Mouse (Mus musculus) CH12.LX (cell line): ENCODE measurements at regions not wholly inside any gene's neighbourhood (a gene's known extent, or its start where the extent isn't known, plus 50 kb on each side); places are given as distances from the start of the nearest gene placed in this dataset.

Source experiments
- DNase-seq: peaks from one replicate; pipeline ENCODE4 v3.0.0-alpha.2; 2013; ENCODE audit errors: extremely low read depth
- H3K27ac ChIP-seq: 2 replicates; pipeline ENCODE4 v1.5.1; 2012; ENCODE audit warnings: low read depth, mild to moderate bottlenecking, control low read depth, moderate library complexity; ENCODE audit not compliant: insufficient read depth
- H3K27me3 ChIP-seq: replicated peaks from 2 replicates; pipeline ENCODE3; 2012; ENCODE audit warnings: inconsistent platforms
- H3K36me3 ChIP-seq, 2 experiments: replicated peaks in 1 of 2; 2 replicates each; pipeline versions ENCODE3 to v1.6.1; 2012; ENCODE audit warnings: inconsistent platforms in 1 of 2, low read length in 1 of 2, mild to moderate bottlenecking in 1 of 2, mixed read lengths in 1 of 2, moderate library complexity in 1 of 2; ENCODE audit not compliant: control insufficient read depth in 1 of 2, insufficient read depth in 1 of 2
- H3K4me1 ChIP-seq, 2 experiments: 2 replicates each; pipeline ENCODE4 v1.6.1; 2012; ENCODE audit warnings: inconsistent platforms in 1 of 2, moderate library complexity in 1 of 2; ENCODE audit not compliant: insufficient read depth in 2 of 2, control insufficient read depth in 1 of 2
- H3K4me2 ChIP-seq: 2 replicates; pipeline ENCODE4 v1.6.1; 2012; ENCODE audit warnings: low read depth, mild to moderate bottlenecking, control low read depth; ENCODE audit not compliant: poor library complexity, insufficient read depth, severe bottlenecking
- H3K4me3 ChIP-seq, 3 experiments: fragments of 150-350 bp in 1 of 3; sonication (generic) in 1 of 3; replicated peaks in 1 of 3; 2 replicates each; pipeline versions ENCODE3 to v1.5.1; 2011 to 2012; ENCODE audit warnings: low read depth in 2 of 3, low read length in 2 of 3, mild to moderate bottlenecking in 2 of 3, moderate library complexity in 2 of 3, control low read depth in 1 of 3, improper control_type of control experiment in 1 of 3, inconsistent platforms in 1 of 3, mixed read lengths in 1 of 3; ENCODE audit not compliant: poor library complexity in 1 of 3
- H3K79me2 ChIP-seq: replicated peaks from 2 replicates; pipeline ENCODE4 v1.6.1; 2012; ENCODE audit warnings: mild to moderate bottlenecking, moderate library complexity; ENCODE audit not compliant: control insufficient read depth, poor library complexity, insufficient read depth, severe bottlenecking; ENCODE audit errors: extremely low read depth
- H3K9ac ChIP-seq: 2 replicates; pipeline ENCODE4 v1.6.1; 2012; ENCODE audit warnings: low read depth, mild to moderate bottlenecking, control low read depth, moderate library complexity; ENCODE audit not compliant: insufficient read depth
- H3K9me3 ChIP-seq: replicated peaks from 2 replicates; pipeline ENCODE3; 2012; ENCODE audit warnings: low read length, inconsistent platforms, mixed read lengths
- CTCF ChIP-seq, 2 experiments: IDR thresholded peaks in 1 of 2; conservative IDR thresholded peaks in 1 of 2; 2 replicates each; pipeline ENCODE4 v1.5.1; 2011 to 2012; ENCODE audit warnings: low read depth in 2 of 2, low read length in 2 of 2, improper control_type of control experiment in 1 of 2, inconsistent platforms in 1 of 2, mild to moderate bottlenecking in 1 of 2, moderate library complexity in 1 of 2
- ELF1 ChIP-seq: IDR thresholded peaks from 2 replicates; pipeline ENCODE4 v1.6.1; 2014; ENCODE audit warnings: low read depth, mild to moderate bottlenecking, inconsistent platforms, low read length, improper control_type of control experiment
- ETS1 ChIP-seq: conservative IDR thresholded peaks from 2 replicates; pipeline ENCODE4 v1.6.1; 2012; ENCODE audit warnings: low read depth, mild to moderate bottlenecking, inconsistent platforms, low read length, improper control_type of control experiment, moderate library complexity
- IRF4 ChIP-seq: IDR thresholded peaks from 2 replicates; pipeline ENCODE4 v1.6.1; 2014; ENCODE audit warnings: low read depth, mild to moderate bottlenecking, inconsistent platforms, low read length, improper control_type of control experiment
- JUN ChIP-seq: IDR thresholded peaks from 2 replicates; pipeline ENCODE4 v1.6.1; 2011; ENCODE audit warnings: low read depth, mild to moderate bottlenecking, low read length, improper control_type of control experiment, moderate library complexity; ENCODE audit not compliant: insufficient read depth
- JUND ChIP-seq: conservative IDR thresholded peaks from 2 replicates; pipeline ENCODE4 v1.6.1; 2011; ENCODE audit warnings: low read depth, low read length, improper control_type of control experiment
- MAZ ChIP-seq: IDR thresholded peaks from 2 replicates; pipeline ENCODE4 v1.6.1; 2012; ENCODE audit warnings: low read depth, mild to moderate bottlenecking, inconsistent platforms, low read length, improper control_type of control experiment, moderate library complexity
- MXI1 ChIP-seq: IDR thresholded peaks from 2 replicates; pipeline ENCODE4 v1.6.1; 2011; ENCODE audit warnings: mild to moderate bottlenecking, low read depth, low read length, improper control_type of control experiment
- MYC ChIP-seq: IDR thresholded peaks from 2 replicates; pipeline ENCODE4 v1.6.1; 2011; ENCODE audit warnings: low read depth, mild to moderate bottlenecking, improper control_type of control experiment, low read length
- NRF1 ChIP-seq: IDR thresholded peaks from 2 replicates; pipeline ENCODE4 v1.6.1; 2014; ENCODE audit warnings: low read depth, mild to moderate bottlenecking, inconsistent platforms, low read length, improper control_type of control experiment, moderate library complexity
- PAX5 ChIP-seq: IDR thresholded peaks from 2 replicates; pipeline ENCODE4 v1.6.1; 2012; ENCODE audit warnings: low read length, inconsistent platforms, mixed read lengths
- POLR2A ChIP-seq: IDR thresholded peaks from 2 replicates; pipeline ENCODE4 v1.6.1; 2011; ENCODE audit warnings: low read depth, mild to moderate bottlenecking, improper control_type of control experiment, low read length
- RCOR1 ChIP-seq: conservative IDR thresholded peaks from 2 replicates; pipeline ENCODE4 v1.6.1; 2012; ENCODE audit warnings: low read depth, mild to moderate bottlenecking, inconsistent platforms, low read length, improper control_type of control experiment
- SMC3 ChIP-seq: IDR thresholded peaks from 2 replicates; pipeline ENCODE4 v1.6.1; 2011; ENCODE audit warnings: low read depth, low read length, improper control_type of control experiment
- TCF12 ChIP-seq: IDR thresholded peaks from 2 replicates; pipeline ENCODE4 v1.6.1; 2014; ENCODE audit warnings: low read depth, mild to moderate bottlenecking, inconsistent platforms, low read length, improper control_type of control experiment
- UBTF ChIP-seq: IDR thresholded peaks from 2 replicates; pipeline ENCODE4 v1.6.1; 2012; ENCODE audit warnings: low read depth, mild to moderate bottlenecking, inconsistent platforms, low read length, improper control_type of control experiment, moderate library complexity
- USF2 ChIP-seq: conservative IDR thresholded peaks from 2 replicates; pipeline ENCODE4 v1.6.1; 2011; ENCODE audit warnings: low read depth, low read length, improper control_type of control experiment
- ZKSCAN1 ChIP-seq: IDR thresholded peaks from 2 replicates; pipeline ENCODE4 v1.6.1; 2012; ENCODE audit warnings: low read depth, inconsistent platforms, low read length, improper control_type of control experiment, borderline replicate concordance
- ZNF384 ChIP-seq: IDR thresholded peaks from 2 replicates; pipeline ENCODE4 v1.6.1; 2012; ENCODE audit warnings: low read depth, low read length, improper control_type of control experiment, inconsistent platforms
- dilution Hi-C: fragments of 300-500 bp; cut with MboI; formaldehyde crosslinking; loops from 2 replicates; pipeline ENCODE4 v1.14.3; 2020; ENCODE audit warnings: low sequenced_read_pairs; ENCODE audit not compliant: extremely low pct_unique_long_range_greater_than_20kb, extremely low pct_ligation_motif_present
- in situ Hi-C: fragments of 300-500 bp; cut with MboI; formaldehyde crosslinking; loops from 3 replicates; pipeline ENCODE4 v1.14.3; 2019; ENCODE audit warnings: low sequenced_read_pairs, low pct_ligation_motif_present, low pct_unique_long_range_greater_than_20kb, mixed read lengths

- H3K4me2 ChIP-seq = no peak overlapping the region
- TF ChIP-seq SMC3 = no peak
- TF ChIP-seq NRF1 = no peak
- no peak for TF ChIP-seq USF2
- TF ChIP-seq ELF1 = no peak
- TF ChIP-seq PAX5 = no peak
- no peak for TF ChIP-seq MYC
- TF ChIP-seq ETS1 = no peak
- TF ChIP-seq MAZ = no peak
- TF ChIP-seq ZNF384 = no peak
- no peak for TF ChIP-seq JUND
- TF ChIP-seq IRF4 = no peak
- no peak for TF ChIP-seq UBTF
- no peak for TF ChIP-seq ZKSCAN1
- no peaks in the 10 kb centered on the region for H3K79me2 ChIP-seq
- dilution Hi-C loops = no loop called here
- peaks cover 56% of the 10 kb centered on the region for H3K9me3 ChIP-seq
- no peak overlapping the region for H3K4me3 ChIP-seq
- no peak overlapping the region for H3K27ac ChIP-seq
- H3K4me1 ChIP-seq = no peaks in the 10 kb centered on the region
- no peaks in the 10 kb centered on the region for H3K36me3 ChIP-seq
- H3K9ac ChIP-seq = no peak overlapping the region
- H3K27me3 ChIP-seq = no peaks in the 10 kb centered on the region
- DNase-seq = no peak
- in situ Hi-C loops = no loop called here
Measured at GRCm38 (mm10) chr7:70754826-70755225, 388.3 kb upstream of the Nr2f2 start.

DNA sequence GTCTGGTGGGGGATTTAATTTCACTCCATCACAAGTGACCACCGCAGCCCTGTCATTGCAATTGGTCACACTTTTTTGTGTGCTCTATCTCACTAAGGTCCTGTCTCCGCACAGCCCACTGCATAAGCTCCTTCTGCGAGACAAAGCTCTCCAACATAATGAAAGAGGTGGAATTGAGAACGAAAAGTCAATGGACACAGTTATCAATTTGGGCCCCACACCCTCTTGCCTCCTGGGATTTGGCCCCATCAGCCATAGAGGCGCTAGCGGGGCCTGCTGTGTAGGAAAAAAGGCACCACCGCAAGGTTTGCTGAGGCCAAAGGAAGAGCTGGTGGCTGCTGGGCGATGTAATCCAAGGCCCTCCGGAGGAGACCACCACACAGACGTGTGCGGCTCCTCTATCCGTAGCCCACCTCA is 386.3 kb upstream of the Nr2f2 start:
- Histone ChIP-seq H3K27me3 (no peaks in the 10 kb centered on the region), H3K4me2 (no peak overlapping the region), H3K4me3 (no peak overlapping the region), H3K36me3 (no peaks in the 10 kb centered on the region), H3K9me3 (peaks cover 71% of the 10 kb centered on the region), H3K9ac (no peak overlapping the region), H3K27ac (no peak overlapping the region), H3K79me2 (no peaks in the 10 kb centered on the region), H3K4me1 (no peaks in the 10 kb centered on the region)
- no peak for DNase-seq
- dilution Hi-C loops (no loop called here), in situ Hi-C loops (no loop called here)
- no peak for TF ChIP-seq TCF12
- TF ChIP-seq USF2 = no peak
- TF ChIP-seq RCOR1 = no peak
- no peak for TF ChIP-seq MAZ
- no peak for TF ChIP-seq JUN
- TF ChIP-seq MXI1 = no peak
- TF ChIP-seq NRF1 = no peak
- no peak for TF ChIP-seq CTCF (conservative IDR thresholded peaks at IDR 0.05 in 1 of 2, IDR thresholded peaks at IDR 0.05 in 1 of 2; ENCODE audit: low read depth in 2 of 2, low read length in 2 of 2)
- no peak for TF ChIP-seq POLR2A
- no peak for TF ChIP-seq ZNF384
